Mouse (Mus musculus): ENCODE measurements around the gene Slc6a11. TPM values are rescaled to one million over a fixed set of nuclear protein-coding genes. Genes with fewer than 3 reads are reported as not detected.

The Slc6a11 gene
- polyA plus RNA-seq, 1 experiment, result not detected

- Histone ChIP-seq H3K4me1 (ENCODE audit: control insufficient read depth, insufficient read depth, low read length) (no peaks in the 10 kb centered on the region), H3K4me3 (replicated peaks; ENCODE audit: extremely low read depth, low read depth, low read length) (no peak overlapping the region)
- TF ChIP-seq POLR2A (IDR thresholded peaks at IDR 0.05; ENCODE audit: borderline replicate concordance, extremely low read depth, low read depth, low read length) (no peak), CTCF (IDR thresholded peaks at IDR 0.05; ENCODE audit: insufficient read depth, low read length) (no peak)
- WGBS, result 68% methylated on average over 8 of the region's 8 CpGs
- DNase-seq, result no peak
Measured at GRCm38 (mm10) chr6:114132916-114133315, 1.9 kb downstream of the Slc6a11 start.

- Histone ChIP-seq H3K4me3 (replicated peaks; ENCODE audit: extremely low read depth, low read depth, low read length) (no peak overlapping the region), H3K4me1 (ENCODE audit: control insufficient read depth, insufficient read depth, low read length) (no peaks in the 10 kb centered on the region)
- TF ChIP-seq CTCF (IDR thresholded peaks at IDR 0.05; ENCODE audit: insufficient read depth, low read length) (no peak), POLR2A (IDR thresholded peaks at IDR 0.05; ENCODE audit: borderline replicate concordance, extremely low read depth, low read depth, low read length) (no peak)
- no peak for DNase-seq
- WGBS, result 80% methylated on average over 8 of the region's 8 CpGs
Measured at GRCm38 (mm10) chr6:114138970-114139369, 7.9 kb downstream of the Slc6a11 start.

- TF ChIP-seq POLR2A (IDR thresholded peaks at IDR 0.05; ENCODE audit: borderline replicate concordance, extremely low read depth, low read depth, low read length) (no peak), CTCF (IDR thresholded peaks at IDR 0.05; ENCODE audit: insufficient read depth, low read length) (no peak)
- DNase-seq, result no peak
- no peak overlapping the region for H3K4me3 ChIP-seq (replicated peaks; ENCODE audit: extremely low read depth, low read depth, low read length)
- no peaks in the 10 kb centered on the region for H3K4me1 ChIP-seq (ENCODE audit: control insufficient read depth, insufficient read depth, low read length)
- WGBS, result 50% methylated on average over 3 of the region's 3 CpGs
Measured at GRCm38 (mm10) chr6:114141481-114141880, 10.4 kb downstream of the Slc6a11 start.

DNA sequence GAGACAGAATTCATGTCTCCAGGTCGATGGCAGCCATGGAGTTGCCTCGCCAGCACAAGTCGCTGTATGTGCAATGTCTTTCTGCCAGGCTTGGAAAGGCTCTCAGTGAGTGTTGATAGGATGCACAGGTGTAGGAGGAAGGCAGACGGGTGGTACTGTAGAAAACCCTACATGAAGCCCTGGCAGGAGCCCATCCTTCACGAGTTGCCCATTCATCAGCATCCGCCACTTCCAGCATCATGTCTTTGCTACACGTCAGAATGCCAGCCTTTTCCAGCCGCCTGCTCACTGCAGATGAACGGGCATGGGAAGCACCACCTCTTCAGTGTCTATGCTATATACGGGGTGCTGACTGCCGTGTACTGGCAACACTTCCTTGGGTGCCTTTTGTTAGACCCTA, 11.4 kb downstream of the Slc6a11 start:
- DNase-seq, result no peak
- Histone ChIP-seq H3K4me3 (replicated peaks; ENCODE audit: extremely low read depth, low read depth, low read length) (no peak overlapping the region), H3K4me1 (ENCODE audit: control insufficient read depth, insufficient read depth, low read length) (no peaks in the 10 kb centered on the region)
- 83% methylated on average over 11 of the region's 11 CpGs for WGBS
- no peak for TF ChIP-seq CTCF (IDR thresholded peaks at IDR 0.05; ENCODE audit: insufficient read depth, low read length)
- no peak for TF ChIP-seq POLR2A (IDR thresholded peaks at IDR 0.05; ENCODE audit: borderline replicate concordance, extremely low read depth, low read depth, low read length)

DNA sequence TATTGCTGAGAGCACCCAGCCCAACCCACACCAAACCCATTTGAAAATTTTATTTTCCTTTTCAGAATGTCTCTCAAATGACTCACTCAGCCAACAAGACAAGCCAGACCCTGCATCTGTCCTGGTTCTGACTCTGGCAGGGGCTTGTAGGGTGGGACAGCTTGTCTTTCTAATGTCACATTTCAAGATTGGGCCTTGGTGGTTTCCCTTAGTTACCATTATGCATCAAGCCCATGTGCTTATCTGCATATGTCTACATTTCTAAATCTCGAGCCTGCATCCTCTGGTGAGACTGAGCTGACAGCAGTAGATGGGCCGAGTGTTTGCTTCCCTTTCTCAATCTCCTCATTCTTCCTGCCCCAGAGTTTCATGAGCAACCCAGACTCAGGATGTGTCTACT, 12.5 kb downstream of the Slc6a11 start:
- no peak for DNase-seq
- 23% methylated on average over 2 of the region's 2 CpGs for WGBS
- Histone ChIP-seq H3K4me3 (replicated peaks; ENCODE audit: extremely low read depth, low read depth, low read length) (no peak overlapping the region), H3K4me1 (ENCODE audit: control insufficient read depth, insufficient read depth, low read length) (no peaks in the 10 kb centered on the region)
- TF ChIP-seq POLR2A (IDR thresholded peaks at IDR 0.05; ENCODE audit: borderline replicate concordance, extremely low read depth, low read depth, low read length), result no peak
- TF ChIP-seq CTCF (IDR thresholded peaks at IDR 0.05; ENCODE audit: insufficient read depth, low read length), result no peak

DNA sequence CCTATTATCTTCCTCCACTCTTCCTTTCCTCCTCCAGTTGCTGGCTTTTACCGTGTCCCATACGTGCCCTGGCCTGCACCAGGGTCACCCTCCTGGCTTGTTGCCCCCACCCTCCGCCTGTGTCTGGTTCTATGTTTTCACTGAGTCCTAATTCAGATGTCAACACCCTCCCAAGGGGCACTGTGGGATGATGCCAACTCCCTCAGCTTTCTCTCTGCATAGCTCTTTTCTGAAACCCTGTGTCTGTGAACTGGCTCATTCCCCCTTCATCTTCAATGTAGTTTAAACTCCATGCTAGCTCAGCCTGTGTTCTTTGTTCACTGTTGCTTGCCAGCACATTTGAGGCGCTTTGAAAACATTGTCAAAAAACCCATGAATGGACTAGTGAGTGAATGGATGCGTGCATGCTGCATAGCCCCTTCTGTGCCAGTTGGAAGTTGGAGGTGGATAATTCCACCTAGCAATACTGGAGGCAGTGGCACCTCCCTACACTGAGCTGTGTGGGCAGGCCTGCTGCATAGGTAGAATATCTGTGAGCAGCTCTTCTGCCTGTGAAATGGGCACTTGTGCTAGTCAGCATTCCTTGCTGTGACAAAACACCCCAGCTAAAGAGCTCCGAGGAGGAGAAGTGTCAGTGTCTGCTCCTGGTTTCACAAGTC, 13.5 kb downstream of the Slc6a11 start:
- TF ChIP-seq POLR2A (IDR thresholded peaks at IDR 0.05; ENCODE audit: borderline replicate concordance, extremely low read depth, low read depth, low read length) (no peak), CTCF (IDR thresholded peaks at IDR 0.05; ENCODE audit: insufficient read depth, low read length) (no peak)
- 66% methylated on average over 6 of the region's 6 CpGs for WGBS
- Histone ChIP-seq H3K4me1 (ENCODE audit: control insufficient read depth, insufficient read depth, low read length) (no peaks in the 10 kb centered on the region), H3K4me3 (replicated peaks; ENCODE audit: extremely low read depth, low read depth, low read length) (no peak overlapping the region)
- no peak for DNase-seq

GRCm38 (mm10) chr6:114145650-114146329, 14.7 kb downstream of the Slc6a11 start:
- no peak overlapping the region for H3K4me3 ChIP-seq (replicated peaks; ENCODE audit: extremely low read depth, low read depth, low read length)
- no peak for TF ChIP-seq CTCF (IDR thresholded peaks at IDR 0.05; ENCODE audit: insufficient read depth, low read length)
- no peak for TF ChIP-seq POLR2A (IDR thresholded peaks at IDR 0.05; ENCODE audit: borderline replicate concordance, extremely low read depth, low read depth, low read length)
- no peaks in the 10 kb centered on the region for H3K4me1 ChIP-seq (ENCODE audit: control insufficient read depth, insufficient read depth, low read length)
- DNase-seq, result no peak
- WGBS, result 73% methylated on average over 6 of the region's 6 CpGs

DNA sequence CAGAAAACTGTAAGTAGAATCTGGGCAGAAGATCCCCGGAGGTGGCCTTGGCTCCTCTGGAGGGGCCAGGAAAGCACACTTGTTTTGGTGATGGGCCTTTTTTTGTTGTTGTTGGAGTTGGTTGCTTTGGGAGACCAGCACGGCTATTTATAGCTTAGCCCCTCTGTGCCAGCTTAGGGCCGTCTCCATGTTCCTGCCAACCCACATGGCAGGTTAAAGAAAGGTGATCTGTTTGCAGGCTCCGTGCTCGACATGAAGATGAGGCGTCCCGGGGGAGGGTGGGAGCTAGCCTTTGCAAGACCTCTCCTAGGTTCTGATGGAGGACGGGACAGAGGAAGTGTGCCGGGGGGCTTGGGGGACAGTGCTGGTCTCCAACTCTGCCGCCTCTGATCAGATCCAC, 24.7 kb downstream of the Slc6a11 start:
- H3K4me1 ChIP-seq (ENCODE audit: control insufficient read depth, insufficient read depth, low read length), result no peaks in the 10 kb centered on the region
- DNase-seq, result no peak
- 79% methylated on average over 10 of the region's 10 CpGs for WGBS
- TF ChIP-seq POLR2A (IDR thresholded peaks at IDR 0.05; ENCODE audit: borderline replicate concordance, extremely low read depth, low read depth, low read length), result no peak
- TF ChIP-seq CTCF (IDR thresholded peaks at IDR 0.05; ENCODE audit: insufficient read depth, low read length), result no peak
- H3K4me3 ChIP-seq (replicated peaks; ENCODE audit: extremely low read depth, low read depth, low read length), result no peak overlapping the region

GRCm38 (mm10) chr6:114158811-114159210, 27.8 kb downstream of the Slc6a11 start:
- no peaks in the 10 kb centered on the region for H3K4me1 ChIP-seq (ENCODE audit: control insufficient read depth, insufficient read depth, low read length)
- whole genome bisulfite sequencing, result 89% methylated on average over 7 of the region's 7 CpGs
- DNase-seq, result no peak
- TF ChIP-seq CTCF (IDR thresholded peaks at IDR 0.05; ENCODE audit: insufficient read depth, low read length) (no peak), POLR2A (IDR thresholded peaks at IDR 0.05; ENCODE audit: borderline replicate concordance, extremely low read depth, low read depth, low read length) (no peak)
- no peak overlapping the region for H3K4me3 ChIP-seq (replicated peaks; ENCODE audit: extremely low read depth, low read depth, low read length)

GRCm38 (mm10) chr6:114160732-114161131, 29.7 kb downstream of the Slc6a11 start:
- TF ChIP-seq POLR2A (IDR thresholded peaks at IDR 0.05; ENCODE audit: borderline replicate concordance, extremely low read depth, low read depth, low read length), result no peak
- WGBS, result 75% methylated on average over 8 of the region's 8 CpGs
- DNase-seq, result no peak
- H3K4me1 ChIP-seq (ENCODE audit: control insufficient read depth, insufficient read depth, low read length), result no peaks in the 10 kb centered on the region
- H3K4me3 ChIP-seq (replicated peaks; ENCODE audit: extremely low read depth, low read depth, low read length), result no peak overlapping the region

Measured in lung, adult 2 months (tissue).